Mouse (Mus musculus): ENCODE data around the gene Cdc73. TPM values are rescaled to one million over a fixed set of nuclear protein-coding genes. Genes with fewer than 3 reads are reported as not detected.

Cdc73 gene
- polyA plus RNA-seq, 1 experiment from 2014 or later = 30.9 TPM

- WGBS = 97% methylated on average over 2 of the region's 2 CpGs
- Histone ChIP-seq H3K4me1 (no peaks in the 10 kb centered on the region), H3K27me3 (ENCODE audit: low read depth, poor library complexity, severe bottlenecking) (no peaks in the 10 kb centered on the region), H3K9me3 (replicated peaks) (no peaks in the 10 kb centered on the region), H3K4me3 (no peak overlapping the region), H3K27ac (no peak overlapping the region), H3K36me3 (peaks cover 19% of the 10 kb centered on the region)
- DNase-seq (ENCODE audit: low spot score) = no peak
Measured at GRCm38 (mm10) chr1:143650317-143650716, 52.4 kb downstream of the Cdc73 start.

GRCm38 (mm10) chr1:143646219-143646618, 56.5 kb downstream of the Cdc73 start:
- Histone ChIP-seq H3K27me3 (ENCODE audit: low read depth, poor library complexity, severe bottlenecking) (no peaks in the 10 kb centered on the region), H3K9me3 (replicated peaks) (no peaks in the 10 kb centered on the region), H3K4me3 (no peak overlapping the region), H3K27ac (no peak overlapping the region), H3K4me1 (no peaks in the 10 kb centered on the region), H3K36me3 (peaks cover 10% of the 10 kb centered on the region; the same call in 1 of the 2 replicates)
- whole genome bisulfite sequencing = 91% methylated on average over 4 of the region's 4 CpGs
- DNase-seq (ENCODE audit: low spot score) = no peak

- no peak for DNase-seq (ENCODE audit: low spot score)
- no peak overlapping the region for H3K4me3 ChIP-seq
- WGBS = 83% methylated on average over 4 of the region's 4 CpGs
Measured at GRCm38 (mm10) chr1:143645386-143645785, 57.3 kb downstream of the Cdc73 start.

GRCm38 (mm10) chr1:143644221-143644620, 58.5 kb downstream of the Cdc73 start:
- 95% methylated on average over 2 of the region's 2 CpGs for WGBS
- no peak for DNase-seq (ENCODE audit: low spot score)

More at GRCm38 (mm10) chr1:143645386-143645785, 57.3 kb downstream of the Cdc73 start:
- Histone ChIP-seq H3K9me3 (replicated peaks) (no peaks in the 10 kb centered on the region), H3K4me1 (no peaks in the 10 kb centered on the region), H3K36me3 (peaks cover 8% of the 10 kb centered on the region; the same call in 1 of the 2 replicates), H3K27ac (no peak overlapping the region), H3K27me3 (ENCODE audit: low read depth, poor library complexity, severe bottlenecking) (no peaks in the 10 kb centered on the region)

GRCm38 (mm10) chr1:143640650-143641407, 61.9 kb downstream of the Cdc73 start, which contains the start of gene B3galt2:
Gene B3galt2 (plus strand): TSS chr1:143640664.
- no peaks in the 10 kb centered on the region for H3K27me3 ChIP-seq (ENCODE audit: low read depth, poor library complexity, severe bottlenecking)
- H3K9me3 ChIP-seq (replicated peaks) = no peaks in the 10 kb centered on the region
- no peaks in the 10 kb centered on the region for H3K36me3 ChIP-seq
- H3K27ac ChIP-seq = no peak within 1 kb of the TSS
- no peak within 1 kb of the TSS for H3K4me3 ChIP-seq
- no peak for DNase-seq (ENCODE audit: low spot score)
- no peaks in the 10 kb centered on the region for H3K4me1 ChIP-seq
- 85% methylated on average over 15 of the region's 15 CpGs for WGBS

More at GRCm38 (mm10) chr1:143644221-143644620, 58.5 kb downstream of the Cdc73 start:
- H3K4me1 ChIP-seq = no peaks in the 10 kb centered on the region
- no peak overlapping the region for H3K4me3 ChIP-seq
- 0 out of 2 replicates have a peak, but pooled peaks cover 4% of the 10 kb centered on the region for H3K36me3 ChIP-seq
- H3K9me3 ChIP-seq (replicated peaks) = no peaks in the 10 kb centered on the region
- H3K27me3 ChIP-seq (ENCODE audit: low read depth, poor library complexity, severe bottlenecking) = no peaks in the 10 kb centered on the region
- no peak overlapping the region for H3K27ac ChIP-seq

- Histone ChIP-seq H3K27me3 (ENCODE audit: low read depth, poor library complexity, severe bottlenecking) (no peaks in the 10 kb centered on the region), H3K36me3 (no peaks in the 10 kb centered on the region), H3K9me3 (replicated peaks) (no peaks in the 10 kb centered on the region), H3K4me1 (no peaks in the 10 kb centered on the region), H3K27ac (no peak overlapping the region), H3K4me3 (no peak overlapping the region)
- no peak for DNase-seq (ENCODE audit: low spot score)
- WGBS = 92% methylated on average over 2 of the region's 2 CpGs
Measured at GRCm38 (mm10) chr1:143632854-143633587, 69.7 kb downstream of the Cdc73 start.

- Histone ChIP-seq H3K4me3 (no peak overlapping the region), H3K9me3 (replicated peaks) (no peaks in the 10 kb centered on the region), H3K27me3 (ENCODE audit: low read depth, poor library complexity, severe bottlenecking) (no peaks in the 10 kb centered on the region), H3K4me1 (no peaks in the 10 kb centered on the region), H3K36me3 (peaks cover 2% of the 10 kb centered on the region), H3K27ac (no peak overlapping the region)
- 84% methylated on average over 1 of the region's 1 CpGs for whole genome bisulfite sequencing
- no peak for DNase-seq (ENCODE audit: low spot score)
Measured at GRCm38 (mm10) chr1:143632361-143632760, 70.3 kb downstream of the Cdc73 start.

- DNase-seq (ENCODE audit: low spot score) = no peak
- WGBS = 58% methylated on average over 7 of the region's 7 CpGs
Measured at GRCm38 (mm10) chr1:143631337-143631736, 71.4 kb downstream of the Cdc73 start.

GRCm38 (mm10) chr1:143622634-143623033, 80.1 kb downstream of the Cdc73 start:
- DNase-seq (ENCODE audit: low spot score) = no peak
- H3K4me1 ChIP-seq = no peaks in the 10 kb centered on the region
- H3K4me3 ChIP-seq = no peak overlapping the region
- peaks cover 46% of the 10 kb centered on the region for H3K36me3 ChIP-seq
- H3K27me3 ChIP-seq (ENCODE audit: low read depth, poor library complexity, severe bottlenecking) = no peaks in the 10 kb centered on the region
- 88% methylated on average over 1 of the region's 1 CpGs for WGBS
- no peaks in the 10 kb centered on the region for H3K9me3 ChIP-seq (replicated peaks)
- no peak overlapping the region for H3K27ac ChIP-seq

More at GRCm38 (mm10) chr1:143631337-143631736, 71.4 kb downstream of the Cdc73 start:
- H3K4me1 ChIP-seq = no peaks in the 10 kb centered on the region
- no peaks in the 10 kb centered on the region for H3K9me3 ChIP-seq (replicated peaks)
- H3K27me3 ChIP-seq (ENCODE audit: low read depth, poor library complexity, severe bottlenecking) = no peaks in the 10 kb centered on the region
- peaks cover 12% of the 10 kb centered on the region for H3K36me3 ChIP-seq
- no peak overlapping the region for H3K27ac ChIP-seq
- H3K4me3 ChIP-seq = no peak overlapping the region

- Histone ChIP-seq H3K9me3 (replicated peaks) (no peaks in the 10 kb centered on the region), H3K4me1 (no peaks in the 10 kb centered on the region), H3K36me3 (peaks cover 43% of the 10 kb centered on the region), H3K4me3 (no peak overlapping the region), H3K27ac (no peak overlapping the region), H3K27me3 (ENCODE audit: low read depth, poor library complexity, severe bottlenecking) (no peaks in the 10 kb centered on the region)
- DNase-seq (ENCODE audit: low spot score) = no peak
Measured at GRCm38 (mm10) chr1:143621930-143622329, 80.8 kb downstream of the Cdc73 start.

GRCm38 (mm10) chr1:143619760-143620159, 82.9 kb downstream of the Cdc73 start:
- Histone ChIP-seq H3K9me3 (replicated peaks) (no peaks in the 10 kb centered on the region), H3K4me1 (no peaks in the 10 kb centered on the region), H3K27ac (no peak overlapping the region), H3K4me3 (no peak overlapping the region), H3K27me3 (ENCODE audit: low read depth, poor library complexity, severe bottlenecking) (no peaks in the 10 kb centered on the region), H3K36me3 (peaks cover 40% of the 10 kb centered on the region)
- 31% methylated on average over 2 of the region's 2 CpGs for WGBS
- DNase-seq (ENCODE audit: low spot score) = no peak

- Histone ChIP-seq H3K36me3 (peaks cover 61% of the 10 kb centered on the region), H3K9me3 (replicated peaks) (no peaks in the 10 kb centered on the region), H3K4me3 (no peak overlapping the region), H3K27me3 (ENCODE audit: low read depth, poor library complexity, severe bottlenecking) (no peaks in the 10 kb centered on the region), H3K4me1 (no peaks in the 10 kb centered on the region), H3K27ac (no peak overlapping the region)
- DNase-seq (ENCODE audit: low spot score) = no peak
- WGBS = 94% methylated on average over 2 of the region's 2 CpGs
Measured at GRCm38 (mm10) chr1:143612901-143613300, 89.8 kb downstream of the Cdc73 start.

GRCm38 (mm10) chr1:143608911-143609310, 93.8 kb downstream of the Cdc73 start:
- 89% methylated on average over 2 of the region's 2 CpGs for WGBS
- H3K4me3 ChIP-seq = no peak overlapping the region
- peaks cover 33% of the 10 kb centered on the region for H3K36me3 ChIP-seq
- no peaks in the 10 kb centered on the region for H3K27me3 ChIP-seq (ENCODE audit: low read depth, poor library complexity, severe bottlenecking)
- H3K27ac ChIP-seq = no peak overlapping the region
- H3K9me3 ChIP-seq (replicated peaks) = no peaks in the 10 kb centered on the region
- DNase-seq (ENCODE audit: low spot score) = no peak
- no peaks in the 10 kb centered on the region for H3K4me1 ChIP-seq
